Comparison of ENCODE assay signal across 12 mouse cellular contexts in the genomic region with DNA sequence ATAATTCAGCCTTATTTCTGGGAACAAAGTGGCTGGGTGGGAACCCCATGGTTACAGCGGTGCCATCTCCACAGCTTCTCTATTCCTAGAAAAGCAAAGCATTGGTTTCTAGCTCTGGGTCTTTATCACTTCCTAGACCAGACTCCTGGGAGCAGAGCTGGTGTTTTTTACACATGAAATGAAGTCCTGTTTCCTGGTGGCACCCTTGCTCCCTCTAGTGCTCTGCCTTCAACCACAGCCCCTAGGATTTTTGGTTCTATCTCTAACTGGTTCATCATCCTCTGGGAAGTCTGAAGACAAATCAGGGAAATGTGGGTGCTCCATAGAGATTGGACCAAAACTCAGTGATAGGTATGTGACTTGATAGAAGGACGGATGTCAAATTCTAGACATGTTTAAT. TPM values are rescaled to one million over a fixed set of nuclear protein-coding genes. Genes with fewer than 3 reads are reported as not detected.
DNase-seq lines count a peak whose midpoint lies in the region; ATAC-seq and TF ChIP-seq lines count a peak whose summit lies in the region.
"Had no signal": no experiment of that assay in that cellular context is flagged by ENCODE, and none has a peak within 500 bp of the region (broad histone marks: within the 10 kb centered on the region; RNA-seq: fewer than 3 reads in every experiment).

No protein-coding gene starts in this region.

- ATAC-seq in kidney, embryonic 15.5 days (replicated peaks; ENCODE audit: low FRiP score) = no peak
- no peak for ATAC-seq in lung, postnatal 0 days
- ATAC-seq: midbrain, embryonic 16.5 days had no signal

- DNase-seq in gastrocnemius, adult 2 months = no peak
- no peak for DNase-seq in gastrocnemius, postnatal 14 days
- peak; percentile 27 for DNase-seq in kidney, adult 2 months
- no peak for DNase-seq in lung, postnatal 0 days (ENCODE audit: low spot score)
- DNase-seq in lung, postnatal 25 days (ENCODE audit: low spot score) = no peak
- DNase-seq in neural tube, embryonic 10.5 days (ENCODE audit: extremely low spot score, low spot score) = no peak
- DNase-seq: adrenal gland, postnatal 25 days; cerebellum, postnatal 25 days had no signal

- H3K9ac ChIP-seq in kidney, embryonic 15.5 days = no peak overlapping the region
- H3K9ac ChIP-seq in lung, postnatal 0 days (replicated peaks; ENCODE audit: low read depth) = no peak overlapping the region
- H3K9ac ChIP-seq: embryonic facial prominence, embryonic 12.5 days had no signal

- no peak overlapping the region for H3K4me3 ChIP-seq in gastrocnemius, adult 2 months
- no peak overlapping the region for H3K4me3 ChIP-seq in kidney, adult 2 months (ENCODE audit: insufficient read depth, low read depth, low read length)
- no peak overlapping the region for H3K4me3 ChIP-seq in kidney, embryonic 15.5 days (replicated peaks)
- H3K4me3 ChIP-seq in lung, postnatal 0 days (ENCODE audit: low read depth, low read length) = no peak overlapping the region
- no peak overlapping the region for H3K4me3 ChIP-seq in small intestine, adult 2 months (ENCODE audit: low read depth, low read length)
- H3K4me3 ChIP-seq: embryonic facial prominence, embryonic 12.5 days had no signal

- no peak for TF ChIP-seq EP300 in lung, postnatal 0 days (IDR thresholded peaks at IDR 0.05)

- H3K27ac ChIP-seq in gastrocnemius, adult 2 months = peak overlapping the region; percentile 75; the same call in 1 of the 2 replicates
- H3K27ac ChIP-seq in kidney, adult 2 months (ENCODE audit: insufficient read depth, low read depth, low read length) = no peak overlapping the region
- H3K27ac ChIP-seq in kidney, embryonic 15.5 days = no peak overlapping the region
- peak overlapping the region; percentile 29 for H3K27ac ChIP-seq in lung, postnatal 0 days (ENCODE audit: low read length)
- no peak overlapping the region for H3K27ac ChIP-seq in small intestine, adult 2 months (ENCODE audit: insufficient read depth, low read depth, low read length)
- H3K27ac ChIP-seq: embryonic facial prominence, embryonic 12.5 days had no signal

- H3K4me2 ChIP-seq in kidney, embryonic 15.5 days = no peak overlapping the region
- no peak overlapping the region for H3K4me2 ChIP-seq in lung, postnatal 0 days (replicated peaks; ENCODE audit: low read depth, low read length)
- H3K4me2 ChIP-seq: embryonic facial prominence, embryonic 12.5 days had no signal

- no peaks in the 10 kb centered on the region for H3K27me3 ChIP-seq in kidney, adult 2 months (replicated peaks; ENCODE audit: control insufficient read depth, insufficient read depth, low read length)
- H3K27me3 ChIP-seq in kidney, embryonic 15.5 days = no peaks in the 10 kb centered on the region
- no peaks in the 10 kb centered on the region for H3K27me3 ChIP-seq in lung, postnatal 0 days (replicated peaks; ENCODE audit: insufficient read depth, low read length)
- no peaks in the 10 kb centered on the region for H3K27me3 ChIP-seq in small intestine, adult 2 months (ENCODE audit: control insufficient read depth, insufficient read depth, low read length)
- H3K27me3 ChIP-seq: embryonic facial prominence, embryonic 12.5 days had no signal

- WGBS in kidney, adult 2 months = 65% methylated on average over 2 of the region's 2 CpGs
- 85% methylated on average over 2 of the region's 2 CpGs for WGBS in kidney, embryonic 15.5 days
- 86% methylated on average over 2 of the region's 2 CpGs for WGBS in lung, postnatal 0 days
- 87% methylated on average over 2 of the region's 2 CpGs for WGBS in small intestine, adult 2 months

- no peaks in the 10 kb centered on the region for H3K9me3 ChIP-seq in kidney, embryonic 15.5 days (replicated peaks)
- H3K9me3 ChIP-seq in lung, postnatal 0 days (ENCODE audit: low read length) = no peaks in the 10 kb centered on the region
- H3K9me3 ChIP-seq: embryonic facial prominence, embryonic 12.5 days had no signal

- peak; percentile 60 for TF ChIP-seq CTCF in gastrocnemius, adult 2 months (IDR thresholded peaks at IDR 0.05)
- TF ChIP-seq CTCF in kidney, adult 2 months (conservative IDR thresholded peaks at IDR 0.05; ENCODE audit: insufficient read depth, insufficient read length, low read depth, low read length) = peak; percentile 41
- peak; percentile 60 for TF ChIP-seq CTCF in lung, postnatal 0 days (IDR thresholded peaks at IDR 0.05)
- TF ChIP-seq CTCF in small intestine, adult 2 months (IDR thresholded peaks at IDR 0.05; ENCODE audit: extremely low read depth, insufficient read length, insufficient replicate concordance, low read depth, low read length) = peak; percentile 10; the same call in 1 of the 2 replicates

- H3K36me3 ChIP-seq in kidney, adult 2 months (ENCODE audit: control insufficient read depth, insufficient read depth, low read length) = no peaks in the 10 kb centered on the region
- H3K36me3 ChIP-seq in kidney, embryonic 15.5 days = peaks cover 39% of the 10 kb centered on the region
- peaks cover 18% of the 10 kb centered on the region for H3K36me3 ChIP-seq in lung, postnatal 0 days (ENCODE audit: insufficient read depth, low read length)
- H3K36me3 ChIP-seq in small intestine, adult 2 months (ENCODE audit: control insufficient read depth, insufficient read depth, low read length) = peaks cover 26% of the 10 kb centered on the region

- peaks cover 30% of the 10 kb centered on the region for H3K4me1 ChIP-seq in kidney, adult 2 months (ENCODE audit: control insufficient read depth, insufficient read depth, low read length)
- H3K4me1 ChIP-seq in kidney, embryonic 15.5 days = peaks cover 27% of the 10 kb centered on the region
- peaks cover 13% of the 10 kb centered on the region for H3K4me1 ChIP-seq in lung, postnatal 0 days (ENCODE audit: insufficient read depth, low read depth, low read length)
- peaks cover 15% of the 10 kb centered on the region; the same call in 1 of the 2 replicates for H3K4me1 ChIP-seq in small intestine, adult 2 months (ENCODE audit: control insufficient read depth, insufficient read depth, insufficient read length, low read length)
- H3K4me1 ChIP-seq: embryonic facial prominence, embryonic 12.5 days had no signal

- no peak for TF ChIP-seq POLR2A in kidney, adult 2 months (IDR thresholded peaks at IDR 0.05; ENCODE audit: low read depth, low read length)
- TF ChIP-seq POLR2A in small intestine, adult 2 months (IDR thresholded peaks at IDR 0.05; ENCODE audit: low read depth, low read length) = no peak

- intact Hi-C loops in gastrocnemius, adult 2 months (cut with DNase I) = loop anchor here (5.0 to 10.0 kb wide), 2 partner anchors 40 to 253 kb away; no protein-coding TSS in a partner anchor
- intact Hi-C loops in gastrocnemius, postnatal 14 days (cut with DNase I; ENCODE audit: low total_unique reads) = loop anchor here (5.0 kb wide), 1 partner anchor 55 kb away; no protein-coding TSS in a partner anchor

RNA-seq across cellular contexts. Expression of a gene that starts 22.2 kb away (rescaled TPM):
- 10 to 100 TPM; 19.8 to 22.9 TPM for total RNA-seq in gastrocnemius, adult 2 months (2021)
- total RNA-seq in gastrocnemius, postnatal 14 days (2021) = 10 to 100 TPM; 19.2 to 23.7 TPM
- 13.8 and 20.0 TPM in 2 replicates for polyA plus RNA-seq in kidney, adult 2 months (2012; rRNA removed)
- polyA plus RNA-seq in kidney, embryonic 15.5 days (2015; fragmentation: Nextera tagmentation; extraction: Ambion mirVana) = 56.1 and 64.2 TPM in 2 replicates
- polyA plus RNA-seq in lung, postnatal 0 days (2015; fragmentation: Nextera tagmentation; extraction: Ambion mirVana) = 38.6 and 41.2 TPM in 2 replicates
- polyA plus RNA-seq in small intestine, adult 2 months (2012; rRNA removed) = 1.6 and 3.2 TPM in 2 replicates

RNA-seq across cellular contexts. Expression of a gene that starts 28.9 kb away (rescaled TPM):
- total RNA-seq in gastrocnemius, adult 2 months (2021) = 10 to 100 TPM; 31.5 to 41.1 TPM
- total RNA-seq in gastrocnemius, postnatal 14 days (2021) = 10 to 100 TPM; 29.4 to 31.2 TPM
- polyA plus RNA-seq in kidney, adult 2 months (2012; rRNA removed) = 56.9 and 58.7 TPM in 2 replicates
- 49.3 and 50.5 TPM in 2 replicates for polyA plus RNA-seq in kidney, embryonic 15.5 days (2015; fragmentation: Nextera tagmentation; extraction: Ambion mirVana)
- polyA plus RNA-seq in lung, postnatal 0 days (2015; fragmentation: Nextera tagmentation; extraction: Ambion mirVana) = 56.3 and 61.9 TPM in 2 replicates
- polyA plus RNA-seq in small intestine, adult 2 months (2012; rRNA removed) = 16.7 and 54.0 TPM in 2 replicates

Comparison
In these comparisons a context has a peak if more than half of its experiments do, and no peak if none do; other contexts are left out.
1. H3K27ac ChIP-seq: peak in gastrocnemius, adult 2 months (single experiment) and lung, postnatal 0 days (single experiment); none in kidney, adult 2 months (single experiment), kidney, embryonic 15.5 days (single experiment) and small intestine, adult 2 months (single experiment).
2. CTCF ChIP-seq: peak in every context shown above with its lines; median percentile 60 in gastrocnemius, adult 2 months; 60 in lung, postnatal 0 days; 41 in kidney, adult 2 months; 10 in small intestine, adult 2 months.